Mouse (Mus musculus): ENCODE data around the gene Postn. TPM values are rescaled to one million over a fixed set of nuclear protein-coding genes. Genes with fewer than 3 reads are reported as not detected.

The Postn gene
- 0.26 and 0.52 TPM in 2 replicates for polyA plus RNA-seq (2012; ENCODE audit: low replicate concordance)

GRCm38 (mm10) chr3:54360897-54361296 is at the start of gene Postn:
Postn (plus strand) TSS chr3:54361109.

Other genes with a start within 250 kb of the Postn start
- not detected in 2 replicates for gene Trpc4, start 205.1 kb upstream of the Postn start, polyA plus RNA-seq (2012; ENCODE audit: low replicate concordance)